Mouse (Mus musculus) regulatory T cell (primary cell): ENCODE measurements at regions not wholly inside any gene's neighbourhood (a gene's known extent, or its start where the extent isn't known, plus 50 kb on each side); places are given as distances from the start of the nearest gene placed in this dataset.

ENCODE experiments used
- in situ Hi-C: fragments of 300-600 bp; cut with MboI, MseI; formaldehyde crosslinking; loops from one replicate; pipeline ENCODE4 v1.15.1; 2025; ENCODE audit warnings: high pct_unique_total_duplicates

- in situ Hi-C loops = loop anchor here (5.0 kb wide), 1 partner anchor 77 kb away; no protein-coding TSS in a partner anchor
Observed at GRCm38 (mm10) chr14:68240146-68240545, 1054.0 kb downstream of the Synb start.

GRCm38 (mm10) chr14:68224152-68224551, 1069.9 kb downstream of the Synb start:
- in situ Hi-C loops = no loop called here

- in situ Hi-C loops = no loop called here
Observed at GRCm38 (mm10) chr14:68219025-68219595, 1075.0 kb downstream of the Synb start.

GRCm38 (mm10) chr14:68218471-68218870, 1075.6 kb downstream of the Synb start:
- in situ Hi-C loops = no loop called here

GRCm38 (mm10) chr14:68217986-68218385, 1076.1 kb downstream of the Synb start:
- in situ Hi-C loops = no loop called here

- in situ Hi-C loops = no loop called here
Observed at GRCm38 (mm10) chr14:68213879-68214278, 1080.2 kb downstream of the Synb start.

- in situ Hi-C loops = no loop called here
Observed at GRCm38 (mm10) chr14:68198802-68199201, 1095.3 kb downstream of the Synb start.

GRCm38 (mm10) chr14:68197470-68197800, 1096.7 kb downstream of the Synb start:
- in situ Hi-C loops = no loop called here

GRCm38 (mm10) chr14:68196762-68197469, 1097.2 kb downstream of the Synb start:
- in situ Hi-C loops = no loop called here

GRCm38 (mm10) chr14:68196201-68196600, 1097.9 kb downstream of the Synb start:
- in situ Hi-C loops = no loop called here

GRCm38 (mm10) chr14:68189876-68190275, 1104.2 kb downstream of the Synb start:
- in situ Hi-C loops = no loop called here

- in situ Hi-C loops = no loop called here
Observed at GRCm38 (mm10) chr14:68188325-68188724, 1105.8 kb downstream of the Synb start.

GRCm38 (mm10) chr14:68182606-68183005, 1111.5 kb downstream of the Synb start:
- in situ Hi-C loops = no loop called here

GRCm38 (mm10) chr14:68181168-68181567, 1112.9 kb downstream of the Synb start:
- in situ Hi-C loops = no loop called here
